Mouse (Mus musculus) spleen, adult 2 months (tissue): ENCODE data around the gene Nos1. TPM values are rescaled to one million over a fixed set of nuclear protein-coding genes. Genes with fewer than 3 reads are reported as not detected.

Experiments used
- DNase-seq, 2 experiments: peaks; one replicate each; pipeline versions ENCODE4 v3.0.0 to v3.0.0-alpha.2; 2012 to 2021; ENCODE audit warnings: low spot score in 2 of 2, low read depth in 1 of 2
- H3K27ac ChIP-seq: fragments of 200-500 bp; 2 replicates; pipeline ENCODE4 v1.5.1; 2012; ENCODE audit warnings: low read length, inconsistent platforms; ENCODE audit not compliant: insufficient read depth
- H3K27me3 ChIP-seq: fragments of 200-500 bp; 2 replicates; pipeline ENCODE4 v1.6.1; 2012; ENCODE audit warnings: mild to moderate bottlenecking, moderate library complexity, low read length, inconsistent platforms; ENCODE audit not compliant: control insufficient read depth, insufficient read depth
- H3K36me3 ChIP-seq: fragments of 200-500 bp; 2 replicates; pipeline ENCODE4 v1.6.1; 2012; ENCODE audit warnings: mild to moderate bottlenecking, low read length, inconsistent platforms; ENCODE audit not compliant: control insufficient read depth, insufficient read depth
- H3K4me1 ChIP-seq: fragments of 200-500 bp; 2 replicates; pipeline ENCODE4 v1.6.1; 2011; ENCODE audit warnings: inconsistent platforms; ENCODE audit not compliant: control insufficient read depth, insufficient read depth, insufficient read length
- H3K4me3 ChIP-seq: fragments of 200-500 bp; 2 replicates; pipeline ENCODE4 v1.5.1; 2011; ENCODE audit warnings: mild to moderate bottlenecking, inconsistent platforms; ENCODE audit not compliant: insufficient read depth, insufficient read length; ENCODE audit errors: extremely low read depth
- CTCF ChIP-seq: fragments of 200-500 bp; IDR thresholded peaks from 2 replicates; pipeline ENCODE4 v1.5.1; 2011; ENCODE audit warnings: mild to moderate bottlenecking, inconsistent platforms; ENCODE audit not compliant: insufficient read depth, insufficient read length, insufficient replicate concordance; ENCODE audit errors: extremely low read depth
- POLR2A ChIP-seq: fragments of 200-500 bp; IDR thresholded peaks from 2 replicates; pipeline ENCODE4 v1.6.1; 2011; ENCODE audit warnings: low read depth, low read length, inconsistent platforms
- WGBS: fragments of 180-500 bp; shearing (Covaris S2); methylation state at CpG from one replicate; pipeline ENCODE4 v1.1.7; 2018; 5-methylcytosine and 5-hydroxymethylcytosine counted together
- polyA plus RNA-seq: library from polyadenylated mRNA; depleted of rRNA; stranded (reverse); fragments of >200 nt; gene quantifications from 2 replicates; pipeline ENCODE4 v1.2.3, GENCODE M21; 2012

The Nos1 gene
- polyA plus RNA-seq, 1 experiment, result 0.37 TPM

- no peaks in the 10 kb centered on the region for H3K27me3 ChIP-seq
- no peak overlapping the region for H3K27ac ChIP-seq
- DNase-seq, result no peak
- H3K36me3 ChIP-seq, result no peaks in the 10 kb centered on the region
- no peak for TF ChIP-seq CTCF
- no peak for TF ChIP-seq POLR2A
- 86% methylated on average over 7 of the region's 7 CpGs for WGBS
- no peak overlapping the region for H3K4me3 ChIP-seq
- H3K4me1 ChIP-seq, result no peaks in the 10 kb centered on the region
Measured at GRCm38 (mm10) chr5:117810930-117811329, 30.1 kb downstream of the Nos1 start.

- H3K4me1 ChIP-seq, result no peaks in the 10 kb centered on the region
- H3K4me3 ChIP-seq, result no peak overlapping the region
- TF ChIP-seq CTCF (no peak), POLR2A (no peak)
- 78% methylated on average over 6 of the region's 6 CpGs for WGBS
- no peak overlapping the region for H3K27ac ChIP-seq
- H3K36me3 ChIP-seq, result no peaks in the 10 kb centered on the region
- no peaks in the 10 kb centered on the region for H3K27me3 ChIP-seq
- no peak for DNase-seq
Measured at GRCm38 (mm10) chr5:117818800-117819199, 38.0 kb downstream of the Nos1 start.

- no peak for TF ChIP-seq CTCF
- TF ChIP-seq POLR2A, result no peak
- no peak overlapping the region for H3K4me3 ChIP-seq
- WGBS, result 63% methylated on average over 7 of the region's 7 CpGs
- H3K27me3 ChIP-seq, result no peaks in the 10 kb centered on the region
- H3K36me3 ChIP-seq, result no peaks in the 10 kb centered on the region
- no peak for DNase-seq
- no peak overlapping the region for H3K27ac ChIP-seq
- no peaks in the 10 kb centered on the region for H3K4me1 ChIP-seq
Measured at GRCm38 (mm10) chr5:117820445-117820844, 39.6 kb downstream of the Nos1 start.

GRCm38 (mm10) chr5:117823811-117824210, 43.0 kb downstream of the Nos1 start:
- Histone ChIP-seq H3K4me3 (no peak overlapping the region), H3K4me1 (no peaks in the 10 kb centered on the region), H3K36me3 (no peaks in the 10 kb centered on the region), H3K27me3 (no peaks in the 10 kb centered on the region), H3K27ac (no peak overlapping the region)
- no peak for TF ChIP-seq POLR2A
- no peak for TF ChIP-seq CTCF
- no peak for DNase-seq
- WGBS, result 91% methylated on average over 9 of the region's 9 CpGs

- WGBS, result 71% methylated on average over 5 of the region's 5 CpGs
- no peak for DNase-seq
- Histone ChIP-seq H3K4me3 (no peak overlapping the region), H3K4me1 (no peaks in the 10 kb centered on the region), H3K36me3 (no peaks in the 10 kb centered on the region), H3K27me3 (no peaks in the 10 kb centered on the region), H3K27ac (no peak overlapping the region)
- TF ChIP-seq POLR2A (no peak), CTCF (no peak)
Measured at GRCm38 (mm10) chr5:117824486-117824885, 43.7 kb downstream of the Nos1 start.

GRCm38 (mm10) chr5:117825336-117825735, 44.5 kb downstream of the Nos1 start:
- no peaks in the 10 kb centered on the region for H3K36me3 ChIP-seq
- 70% methylated on average over 11 of the region's 11 CpGs for WGBS
- no peak for DNase-seq
- no peak overlapping the region for H3K4me3 ChIP-seq
- H3K4me1 ChIP-seq, result no peaks in the 10 kb centered on the region
- no peak for TF ChIP-seq POLR2A
- no peak for TF ChIP-seq CTCF
- H3K27me3 ChIP-seq, result no peaks in the 10 kb centered on the region
- no peak overlapping the region for H3K27ac ChIP-seq

GRCm38 (mm10) chr5:117827366-117827765, 46.5 kb downstream of the Nos1 start:
- Histone ChIP-seq H3K27me3 (no peaks in the 10 kb centered on the region), H3K36me3 (no peaks in the 10 kb centered on the region), H3K27ac (no peak overlapping the region), H3K4me1 (no peaks in the 10 kb centered on the region), H3K4me3 (no peak overlapping the region)
- no peak for DNase-seq
- WGBS, result 75% methylated on average over 6 of the region's 6 CpGs
- TF ChIP-seq POLR2A, result no peak

- Histone ChIP-seq H3K4me1 (no peaks in the 10 kb centered on the region), H3K4me3 (no peak overlapping the region), H3K27ac (no peak overlapping the region), H3K27me3 (no peaks in the 10 kb centered on the region), H3K36me3 (no peaks in the 10 kb centered on the region)
- no peak for TF ChIP-seq POLR2A
- TF ChIP-seq CTCF, result peak; percentile 49; the same call in 1 of the 2 replicates
- WGBS, result 11% methylated on average over 5 of the region's 5 CpGs
- DNase-seq, result peak in 1 of 2 experiments; percentile 17
Measured at GRCm38 (mm10) chr5:117836930-117837329, 56.1 kb downstream of the Nos1 start.
